Mouse (Mus musculus) right cerebral cortex, adult 2 months (tissue): ENCODE data around the gene Eapp.
"Not testable (repeated sequence)": the region's sequence is repeated elsewhere in the genome, so short reads cannot be mapped to it uniquely, and the experiment has no call there.

Source experiments
- DNase-seq, 2 experiments: peaks; one replicate each; pipeline ENCODE4 v3.0.0; 2021 to 2022; ENCODE audit warnings: low spot score in 2 of 2

Gene Eapp

GRCm38 (mm10) chr12:54683182-54683581 is 12.5 kb downstream of the Eapp start:
- no peak for DNase-seq

DNA sequence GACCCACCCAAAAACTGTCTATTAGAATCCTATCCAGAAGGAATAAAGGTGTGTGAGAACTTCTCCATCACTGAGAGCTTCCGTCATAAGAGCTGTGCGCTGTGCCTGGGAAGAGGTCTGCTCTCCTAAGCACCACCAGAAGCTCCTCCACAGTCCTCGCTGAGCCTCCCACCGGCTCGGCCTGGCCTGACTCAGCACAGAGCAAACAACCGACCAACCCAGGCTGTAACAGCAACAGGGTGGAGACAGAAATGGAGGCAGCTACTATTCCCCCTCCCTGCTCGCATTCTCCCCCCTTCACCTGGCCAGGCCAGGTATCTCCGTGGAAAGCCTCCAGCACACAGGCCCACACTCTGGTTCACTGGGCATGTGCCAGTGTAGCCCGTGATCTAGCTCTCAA is 19.0 kb downstream of the Eapp start:
- DNase-seq: no peak

DNA sequence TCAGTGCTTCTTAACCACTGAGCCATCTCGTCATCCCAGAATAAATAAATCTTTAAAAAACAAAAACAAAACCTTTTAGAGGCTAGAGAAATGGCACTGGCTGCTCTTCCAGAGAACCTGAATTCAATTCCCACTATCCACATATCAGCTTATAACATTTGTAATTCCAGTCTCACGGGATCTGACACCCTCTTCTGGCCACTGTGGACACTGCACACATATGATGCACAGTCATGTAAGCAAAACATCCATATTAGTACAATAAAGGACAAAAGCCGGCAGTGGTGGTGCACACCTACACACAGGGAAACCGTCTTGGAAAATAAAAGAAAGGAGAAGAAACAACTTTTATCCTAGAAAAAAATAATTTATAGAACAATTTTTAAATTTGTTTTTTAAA is 20.3 kb downstream of the Eapp start:
- DNase-seq: no peak

- no peak for DNase-seq
Observed at GRCm38 (mm10) chr12:54671262-54671661, 24.4 kb downstream of the Eapp start.

DNA sequence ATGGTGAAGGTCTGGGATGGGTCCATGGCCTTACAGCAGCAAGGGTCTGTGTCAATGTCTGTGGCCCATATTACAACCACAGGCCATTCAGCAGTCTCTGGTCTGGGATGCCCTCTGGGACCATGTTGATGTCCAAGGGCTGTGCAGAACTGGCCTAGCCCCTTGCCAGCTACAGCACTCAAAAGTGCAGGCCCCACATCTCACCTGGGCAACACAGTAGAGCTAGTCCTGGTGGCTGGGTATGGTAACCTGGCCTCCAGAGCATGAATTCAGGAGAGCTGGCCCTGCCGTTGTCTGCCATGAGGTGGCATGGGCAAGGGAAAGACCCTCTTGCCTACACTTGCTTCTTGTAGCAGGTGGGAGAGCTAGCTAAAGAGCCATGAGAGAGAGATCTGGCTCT is 27.6 kb downstream of the Eapp start:
- DNase-seq: no peak

DNA sequence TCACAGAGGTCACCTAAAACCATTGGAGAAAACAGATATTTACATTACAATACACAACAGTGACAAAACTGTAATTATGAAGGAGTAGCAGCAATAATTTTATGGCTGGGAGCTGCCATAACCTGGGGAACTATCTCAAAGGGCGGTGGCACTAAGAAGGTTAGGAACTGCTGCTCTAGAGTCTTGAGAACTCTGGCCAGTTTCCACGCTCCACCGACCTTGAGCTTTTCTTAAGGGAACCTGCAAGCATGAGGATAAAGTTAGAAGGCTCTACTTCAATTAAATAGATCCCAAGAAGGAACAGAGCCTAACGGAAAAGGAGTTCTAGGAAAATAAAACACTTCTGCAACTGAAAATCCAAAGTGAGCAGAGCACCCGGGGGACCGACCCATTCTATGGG is 30.2 kb downstream of the Eapp start:
- no peak for DNase-seq

DNA sequence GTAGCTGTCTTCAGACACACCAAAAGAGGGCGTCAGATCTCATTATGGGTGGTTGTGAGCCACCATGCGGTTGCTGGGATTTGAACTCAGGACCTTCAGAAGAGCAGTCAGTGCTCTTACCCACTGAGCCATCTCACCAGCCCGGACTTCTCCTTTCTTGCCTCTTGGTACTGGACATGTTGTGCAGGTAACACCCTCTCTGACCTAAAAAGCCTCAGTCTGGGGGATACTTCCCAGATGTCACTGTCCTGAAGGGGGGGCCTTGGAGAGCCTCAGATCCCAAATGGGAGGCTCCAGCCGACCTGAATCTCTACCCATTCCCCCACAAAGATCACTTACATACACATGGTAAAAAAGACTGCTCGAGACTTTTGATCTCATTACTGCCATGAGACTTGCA is 34.2 kb downstream of the Eapp start:
- DNase-seq: not testable (repeated sequence)

- DNase-seq: no peak
Observed at GRCm38 (mm10) chr12:54659901-54660300, 35.8 kb downstream of the Eapp start.

DNA sequence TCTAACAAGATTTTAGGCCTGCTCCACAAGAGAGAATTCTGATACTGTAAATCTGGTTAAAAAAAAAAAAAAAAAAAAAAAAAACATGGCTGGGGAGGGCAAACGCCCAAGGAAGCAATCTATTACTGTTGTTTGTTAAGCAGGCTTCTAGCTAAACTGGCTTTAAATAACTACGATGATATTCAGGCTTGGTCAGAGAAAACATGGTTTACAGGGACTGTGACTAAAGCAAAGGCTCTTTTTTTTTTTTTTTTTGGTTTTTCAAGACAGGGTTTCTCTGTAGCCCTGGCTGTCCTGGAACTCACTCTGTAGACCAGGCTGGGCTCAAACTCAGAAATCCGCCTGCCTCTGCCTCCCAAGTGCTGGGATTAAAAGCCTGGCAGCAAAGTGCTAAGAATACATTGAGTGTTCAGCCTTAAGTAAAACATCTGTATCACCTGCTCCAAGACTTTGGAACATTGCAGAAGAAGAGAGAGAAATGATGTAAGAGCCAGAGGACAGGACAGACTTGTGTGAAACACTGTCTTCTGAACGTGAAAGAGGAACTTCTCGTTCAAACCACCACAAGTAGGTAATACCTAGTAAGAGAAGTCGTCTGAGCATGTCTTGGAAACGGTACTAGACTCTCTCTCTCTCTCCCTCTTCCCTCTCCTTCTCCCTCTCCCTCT is 37.1 kb downstream of the Eapp start:
- DNase-seq: no peak

DNA sequence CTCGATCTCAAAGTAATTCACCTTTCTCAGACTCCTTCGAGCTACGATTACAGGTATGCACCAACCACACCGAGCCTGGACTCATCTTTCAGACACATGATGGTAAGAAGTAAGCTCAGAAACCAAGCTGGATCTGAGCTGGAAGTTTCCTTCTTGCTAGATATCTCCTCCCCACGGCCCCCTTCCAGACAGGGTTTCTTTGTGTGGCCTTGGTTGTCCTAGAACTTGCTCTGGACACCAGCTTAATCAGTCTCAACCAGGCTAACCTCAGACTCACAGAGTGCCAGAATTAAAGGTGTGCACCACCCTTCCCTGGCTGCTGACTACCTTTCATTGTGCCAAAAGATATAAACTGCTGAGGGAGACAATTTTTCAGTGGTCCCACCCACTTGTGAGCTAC is 37.7 kb downstream of the Eapp start:
- DNase-seq: no peak

DNA sequence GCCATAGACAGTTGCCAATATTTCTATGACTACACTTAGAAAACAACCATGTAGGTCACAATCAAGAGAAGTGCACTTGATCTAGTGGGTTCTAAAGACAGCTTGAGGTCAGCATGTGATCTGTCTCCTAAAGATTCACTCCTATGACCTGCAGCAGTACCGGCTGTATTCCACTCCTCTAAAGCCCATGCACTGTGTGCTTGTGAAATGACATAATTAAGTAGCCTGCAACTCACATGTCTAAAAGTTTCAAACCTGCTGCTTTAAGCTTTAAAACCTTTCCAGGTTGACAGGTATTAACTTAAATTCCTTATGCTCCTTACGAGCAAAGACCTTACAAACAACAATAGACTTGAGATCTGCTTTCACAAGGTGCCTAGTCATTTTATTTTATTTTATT is 38.5 kb downstream of the Eapp start:
- no peak for DNase-seq

DNA sequence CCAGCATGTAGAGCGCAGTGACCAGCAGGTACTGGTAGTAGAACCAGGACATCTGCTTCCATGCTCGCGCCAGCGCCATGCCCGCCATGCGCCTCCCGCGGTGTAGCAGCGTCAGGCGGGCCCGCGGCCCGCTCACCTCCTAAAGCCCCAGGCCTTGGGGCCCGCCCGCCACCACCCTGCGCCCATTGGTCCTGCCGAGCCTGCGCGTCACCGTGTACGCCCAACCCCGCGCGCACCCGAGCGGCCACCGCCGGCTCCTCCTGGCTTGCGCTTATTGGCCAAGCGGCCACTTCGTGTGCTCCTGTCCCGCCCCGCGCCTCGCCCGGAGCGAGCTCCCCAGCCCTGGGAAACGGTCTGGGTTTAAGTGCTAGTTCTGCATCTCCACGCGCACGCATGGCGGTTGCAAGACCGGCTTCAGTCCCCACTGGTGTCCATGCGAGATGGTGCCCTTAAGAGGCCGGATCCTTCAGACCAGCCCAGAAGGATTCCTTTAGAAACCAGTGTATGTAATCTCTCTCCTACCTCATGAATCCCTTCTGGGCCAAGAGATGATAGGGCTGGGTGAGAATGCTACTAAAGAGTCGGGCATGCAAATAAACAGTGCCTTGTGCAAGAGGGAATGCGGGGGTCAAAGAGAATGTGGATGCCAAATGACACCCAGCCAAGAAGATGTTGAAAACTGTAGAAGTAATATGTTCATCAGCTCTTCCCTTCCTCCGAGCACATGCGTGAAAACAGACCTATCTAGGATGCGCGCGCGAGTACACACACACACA is 39.1 kb downstream of the Eapp start, which contains the start of gene Sptssa:
TSS of gene Sptssa (minus strand) at position 178 of the 776 bp plus-strand sequence.
- peak; percentile 94 to 95 for DNase-seq

- peak in 1 of 2 experiments; percentile 25 for DNase-seq
Observed at GRCm38 (mm10) chr12:54656039-54656395, 39.7 kb downstream of the Eapp start.

DNA sequence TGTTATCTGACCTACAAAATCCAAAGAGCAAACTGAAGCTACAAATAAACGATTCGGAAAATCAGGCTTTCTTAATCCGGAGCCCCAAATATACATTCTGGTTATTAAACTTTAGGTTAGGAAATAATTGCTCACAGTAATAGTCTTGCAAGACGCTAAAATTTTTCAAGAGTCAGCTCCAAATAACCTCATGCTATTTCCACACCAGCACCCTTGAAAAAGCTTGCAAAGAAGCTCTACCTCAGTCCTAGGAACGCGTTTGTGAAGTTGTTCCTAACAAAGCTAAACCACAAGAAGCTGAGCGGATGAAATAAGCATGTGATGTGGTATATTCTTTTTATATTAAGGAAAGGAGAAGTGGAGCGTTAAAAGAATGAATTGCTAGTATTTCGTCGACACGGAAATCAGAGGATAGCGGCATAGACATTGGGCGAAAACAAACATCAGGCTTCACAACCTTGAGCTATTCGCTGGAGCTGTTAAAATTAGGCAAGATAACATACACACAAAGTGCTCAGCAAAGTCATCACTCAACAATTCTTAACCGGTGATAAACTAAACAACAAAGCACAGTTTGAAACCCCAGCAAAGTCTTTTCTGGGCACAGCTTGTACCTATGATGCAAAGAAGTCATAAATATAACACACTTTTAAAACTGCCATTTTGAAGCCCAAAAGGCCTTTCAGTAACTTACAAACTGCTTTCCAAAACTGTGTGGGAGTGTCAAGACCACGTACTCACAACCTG is 40.2 kb downstream of the Eapp start:
- peak in 1 of 2 experiments; percentile 23 for DNase-seq

DNA sequence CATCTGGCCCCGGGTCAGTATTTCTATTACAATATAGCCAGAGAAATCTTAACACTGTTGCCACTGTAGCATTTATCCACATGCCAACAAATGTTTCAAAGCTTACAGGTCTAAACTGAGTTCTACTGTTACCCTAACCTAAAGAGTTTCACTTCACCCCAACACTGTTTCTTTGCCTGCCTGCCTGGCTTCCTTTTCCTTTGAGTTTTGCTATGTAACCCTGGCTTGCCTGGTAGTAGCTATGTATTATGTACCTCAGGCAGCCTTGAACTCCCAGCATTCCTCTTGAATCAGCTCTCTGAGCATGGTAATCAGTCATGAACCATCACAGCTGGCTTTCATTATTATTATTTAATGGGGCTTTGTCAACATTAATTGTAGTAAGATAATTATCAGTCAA is 41.0 kb downstream of the Eapp start:
- no peak for DNase-seq

GRCm38 (mm10) chr12:54654141-54654540 is 41.6 kb downstream of the Eapp start:
- DNase-seq: no peak

DNA sequence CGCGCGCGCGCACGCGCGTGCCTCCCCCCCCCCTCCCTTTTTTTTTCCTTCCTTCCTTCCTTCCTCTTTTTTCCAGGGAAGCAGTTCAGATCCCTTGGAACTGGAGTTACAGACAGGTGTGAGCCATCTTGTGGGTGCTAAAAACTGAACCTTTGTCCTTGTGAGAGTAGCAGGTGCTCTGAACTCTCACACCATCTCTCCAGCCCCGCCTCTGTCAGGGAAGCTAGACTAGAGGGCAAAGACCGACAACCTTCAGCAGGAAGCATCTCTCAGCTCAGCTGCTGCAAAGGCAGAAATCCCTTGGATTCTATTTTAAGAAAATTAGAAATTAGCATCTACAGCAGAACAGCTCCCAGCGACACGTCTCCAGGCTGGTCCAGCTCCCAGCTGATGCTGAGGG is 43.4 kb downstream of the Eapp start:
- DNase-seq: no peak

DNA sequence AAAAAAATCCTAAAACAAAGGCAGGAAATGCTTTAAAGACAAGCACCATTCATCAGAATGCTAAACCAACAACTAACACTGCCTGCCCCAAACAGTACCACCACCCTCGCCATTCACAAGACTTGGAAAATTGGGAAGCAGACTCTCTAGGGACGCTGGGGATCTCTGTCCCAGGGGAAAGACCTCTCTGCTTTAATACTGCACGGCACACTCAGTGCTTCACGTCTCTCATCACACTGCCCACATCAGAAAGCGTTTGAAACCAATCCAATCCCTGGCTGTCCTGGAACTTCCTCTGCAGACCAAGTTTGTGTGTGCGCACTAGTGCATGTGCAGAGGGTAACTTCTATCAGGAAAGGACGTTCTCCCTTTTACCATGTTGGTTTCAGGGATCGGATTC is 43.9 kb downstream of the Eapp start:
- no peak for DNase-seq

DNA sequence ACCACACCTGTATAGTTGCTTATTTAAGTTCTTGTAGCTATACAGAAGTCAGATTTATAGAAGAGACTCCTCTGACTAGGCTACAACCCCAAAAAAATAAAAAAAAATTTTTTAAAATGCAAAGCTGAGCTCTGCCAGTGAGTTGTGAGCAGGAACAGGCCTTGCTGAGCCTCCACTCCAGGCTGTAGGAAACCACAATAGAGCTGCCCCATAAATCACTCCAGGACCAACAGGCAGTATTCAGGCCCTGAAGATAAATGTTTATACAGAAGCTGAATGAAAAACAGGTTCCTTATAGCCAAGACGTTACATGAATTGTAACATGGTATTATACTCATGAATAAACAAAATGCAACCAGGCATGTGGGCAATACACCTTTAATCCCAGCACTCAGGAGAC is 44.5 kb downstream of the Eapp start:
- DNase-seq: no peak

DNA sequence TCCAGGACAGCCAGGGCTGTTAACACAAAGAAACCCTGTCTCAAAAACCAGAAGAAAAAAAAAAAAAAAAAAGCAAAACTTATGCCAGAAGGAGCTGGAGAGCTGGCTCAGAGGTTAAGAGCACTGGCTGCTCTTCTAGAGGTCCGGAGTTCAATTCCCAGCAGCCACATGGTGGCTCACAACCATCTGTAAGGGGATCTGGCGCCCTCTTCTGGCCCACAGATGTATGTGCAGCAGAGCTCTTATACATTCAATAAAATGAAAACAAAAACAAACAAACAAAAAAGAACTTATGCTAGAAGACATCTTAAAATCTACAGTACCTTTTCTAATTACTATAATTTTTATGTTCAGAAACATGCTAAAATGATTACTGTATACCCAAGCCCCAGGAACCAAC is 50.8 kb downstream of the Eapp start:
- no peak for DNase-seq

- no peak for DNase-seq
Observed at GRCm38 (mm10) chr12:54643320-54643892, 52.3 kb downstream of the Eapp start.

DNA sequence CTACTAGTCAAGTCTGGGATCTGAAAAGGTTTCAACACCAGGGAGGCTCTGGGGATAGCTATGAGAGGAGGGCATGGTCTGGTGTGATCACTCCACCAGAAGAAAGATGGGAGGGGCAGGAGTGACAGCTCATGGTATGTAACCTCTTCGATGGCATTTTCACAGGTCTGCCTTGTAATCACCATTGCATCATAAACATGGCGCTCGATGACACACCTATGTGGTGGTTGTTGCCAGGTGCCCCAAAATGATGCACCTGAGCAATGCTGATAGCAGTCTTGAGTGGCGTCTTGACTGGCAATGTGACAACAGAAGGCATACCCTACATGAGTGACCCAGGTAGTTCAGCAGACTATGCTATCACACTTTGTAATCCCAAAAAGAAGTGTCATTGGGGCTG is 54.3 kb downstream of the Eapp start:
- no peak for DNase-seq
